Mouse (Mus musculus): ENCODE results near the gene Mrfap1. TPM values are rescaled to one million over a fixed set of nuclear protein-coding genes. Genes with fewer than 3 reads are reported as not detected.

Gene Mrfap1
- polyA plus RNA-seq (2014; fragmentation: Illumina TruSeq; extraction: RNeasy Lipid Tissue Mini Kit (QIAGEN cat#74804); ENCODE audit: low read depth, low replicate concordance) = 445 TPM

DNA sequence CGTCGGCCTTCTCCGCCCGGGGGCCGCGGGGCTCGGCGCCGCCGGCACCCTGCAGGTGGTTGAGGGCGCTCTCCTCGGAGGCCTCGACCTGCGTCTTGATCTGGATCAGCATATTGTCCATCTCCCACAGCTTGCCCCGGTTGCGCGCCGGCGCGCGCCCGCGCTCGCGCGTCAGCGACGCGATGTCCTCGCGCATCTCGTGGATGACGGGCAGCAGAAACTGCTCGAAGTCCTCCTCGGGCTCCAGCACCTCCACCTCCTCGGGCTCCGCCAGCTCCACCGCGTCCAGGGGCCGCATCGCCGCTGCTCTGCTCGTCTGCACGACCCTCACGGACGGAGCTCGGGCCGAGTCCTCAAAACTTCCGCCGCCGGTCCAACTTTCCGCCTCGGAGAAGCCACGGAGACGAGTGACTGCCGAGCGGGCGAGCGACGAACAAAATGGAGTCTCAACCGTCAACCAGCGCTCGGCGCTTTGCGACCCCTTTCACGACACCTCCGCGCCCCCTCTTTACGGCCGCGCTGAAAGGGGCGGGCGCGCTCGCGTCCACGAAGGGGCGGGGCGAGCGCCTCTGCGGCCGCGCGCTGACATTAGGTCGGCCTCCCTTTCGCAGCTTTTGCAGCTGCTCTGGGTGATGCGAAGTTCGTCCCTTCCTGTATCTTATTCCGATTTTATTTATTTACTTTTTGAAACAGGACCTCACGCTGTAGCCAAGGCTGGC lies at the start of gene Mrfap1:
Gene Mrfap1 (minus strand): TSS at position 477 of the 719 bp plus-strand sequence.

DNA sequence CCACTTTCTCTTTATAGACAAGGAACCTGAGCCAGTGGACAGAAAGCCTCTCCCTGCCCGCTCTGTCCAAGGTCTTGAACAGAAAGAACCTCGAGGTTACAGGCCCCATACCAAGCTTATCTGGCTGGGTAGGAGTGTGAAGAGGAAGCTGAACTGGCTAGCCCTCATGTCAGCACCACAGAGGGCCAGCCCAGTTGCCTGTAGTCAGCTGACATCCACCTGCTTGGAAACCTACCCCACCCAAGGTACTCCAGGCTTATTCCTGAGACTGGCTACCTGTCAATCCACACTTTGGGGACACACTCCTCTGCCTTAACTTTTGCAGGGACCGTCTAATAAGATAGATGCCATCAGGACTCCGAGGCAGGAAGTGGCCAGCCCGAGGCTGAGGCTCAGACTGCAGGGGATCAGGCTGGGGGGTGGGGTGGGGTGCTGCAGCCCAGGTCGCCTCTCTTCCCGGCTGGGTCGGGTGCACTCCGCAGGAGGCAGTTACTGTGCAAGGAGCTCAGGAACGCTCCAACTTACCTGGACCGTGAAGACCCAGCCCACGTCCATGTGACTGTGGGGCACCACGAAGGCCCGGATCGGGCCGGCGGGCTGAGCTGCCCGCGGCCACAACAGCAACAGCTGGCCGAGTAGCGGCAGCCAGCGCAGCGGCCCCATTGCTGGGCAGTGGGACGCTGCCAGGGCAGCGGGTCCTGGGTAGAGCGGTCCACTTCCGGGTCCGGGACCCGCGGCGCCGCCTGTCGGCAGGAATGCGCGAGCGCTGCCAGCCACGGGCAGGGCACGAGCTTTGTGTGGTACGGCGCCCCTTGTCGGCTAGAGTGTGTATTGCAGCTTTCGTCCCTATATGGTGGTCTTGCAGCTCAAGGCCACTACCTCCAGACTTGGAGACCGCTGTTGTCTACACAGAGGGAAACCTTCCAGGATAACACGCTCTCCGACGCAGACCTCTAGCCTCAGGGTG lies 33.6 kb upstream of the Mrfap1 start, which contains the start of gene Man2b2:
Gene Man2b2 (minus strand): TSS at position 741 of the 967 bp plus-strand sequence.

DNA sequence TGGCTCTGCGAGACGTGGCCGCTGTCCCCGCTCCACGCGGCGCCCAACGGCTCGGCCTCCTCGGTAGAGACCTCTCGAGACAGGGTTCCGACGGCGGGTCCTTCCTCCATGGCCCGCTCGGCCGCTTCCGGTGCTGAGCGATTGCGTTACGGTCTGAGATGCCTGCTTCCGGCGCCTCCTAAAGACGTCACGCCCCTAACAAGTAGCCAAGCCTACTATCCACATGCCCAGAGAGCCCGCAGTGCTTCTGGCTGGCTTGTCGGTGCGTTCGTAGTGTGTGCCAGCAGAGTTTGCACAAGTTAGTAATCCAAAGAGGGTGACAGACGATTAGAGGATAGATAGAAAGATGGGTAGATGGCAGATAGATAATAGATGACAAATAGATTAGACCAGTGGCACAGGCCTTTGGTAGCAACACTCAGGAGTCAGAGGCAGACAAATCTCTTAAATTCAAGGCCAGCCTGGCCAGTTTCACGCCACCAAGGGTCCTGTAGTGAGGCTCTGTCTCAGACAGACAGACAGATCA lies 48.0 kb downstream of the Mrfap1 start, which contains the start of gene Bloc1s4:
Gene Bloc1s4 (minus strand): TSS at position 115 of the 526 bp plus-strand sequence.

Other genes with a start within 250 kb of the Mrfap1 start
- 23.9 TPM for gene Tbc1d14, start 203.5 kb downstream of the Mrfap1 start, polyA plus RNA-seq (2014; fragmentation: Illumina TruSeq; extraction: RNeasy Lipid Tissue Mini Kit (QIAGEN cat#74804); ENCODE audit: low read depth, low replicate concordance)
- gene D5Ertd579e, start 100.7 kb downstream of the Mrfap1 start, polyA plus RNA-seq (2014; fragmentation: Illumina TruSeq; extraction: RNeasy Lipid Tissue Mini Kit (QIAGEN cat#74804); ENCODE audit: low read depth, low replicate concordance) = 47.0 TPM
- gene Bloc1s4, start 48.1 kb downstream of the Mrfap1 start, polyA plus RNA-seq (2014; fragmentation: Illumina TruSeq; extraction: RNeasy Lipid Tissue Mini Kit (QIAGEN cat#74804); ENCODE audit: low read depth, low replicate concordance) = 17.7 TPM
- 1.2 TPM for gene Man2b2, start 33.9 kb upstream of the Mrfap1 start, polyA plus RNA-seq (2014; fragmentation: Illumina TruSeq; extraction: RNeasy Lipid Tissue Mini Kit (QIAGEN cat#74804); ENCODE audit: low read depth, low replicate concordance)
- 1.5 TPM for gene Ppp2r2c, start 71.7 kb upstream of the Mrfap1 start, polyA plus RNA-seq (2014; fragmentation: Illumina TruSeq; extraction: RNeasy Lipid Tissue Mini Kit (QIAGEN cat#74804); ENCODE audit: low read depth, low replicate concordance)
- gene Wfs1, start 192.4 kb upstream of the Mrfap1 start, polyA plus RNA-seq (2014; fragmentation: Illumina TruSeq; extraction: RNeasy Lipid Tissue Mini Kit (QIAGEN cat#74804); ENCODE audit: low read depth, low replicate concordance) = 1.6 TPM

Measured in sigmoid colon, adult 10 weeks (tissue).